Mouse (Mus musculus): ENCODE results near the gene Lrba.

Gene Lrba

DNA sequence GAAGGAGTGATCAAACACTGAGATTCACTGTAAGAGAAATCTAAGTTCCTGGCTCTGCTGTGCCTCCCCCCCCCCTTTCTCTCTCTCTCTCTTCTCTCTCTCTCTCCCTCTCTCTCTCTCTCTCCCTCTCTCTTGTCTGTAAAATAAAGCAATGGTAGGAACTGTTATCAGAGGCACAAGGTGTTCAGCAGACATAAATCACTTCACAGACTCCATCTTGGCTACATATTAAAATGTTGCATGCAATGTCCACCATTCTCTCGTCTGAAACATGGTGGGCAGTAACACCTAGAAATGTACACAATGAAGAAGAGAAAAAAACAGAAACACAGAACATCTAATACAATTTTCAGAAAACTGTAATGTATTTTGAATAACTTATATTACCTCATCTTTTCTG, 534.9 kb downstream of the Lrba start:
- peak; percentile 40 for DNase-seq (ENCODE audit: low read depth)

DNA sequence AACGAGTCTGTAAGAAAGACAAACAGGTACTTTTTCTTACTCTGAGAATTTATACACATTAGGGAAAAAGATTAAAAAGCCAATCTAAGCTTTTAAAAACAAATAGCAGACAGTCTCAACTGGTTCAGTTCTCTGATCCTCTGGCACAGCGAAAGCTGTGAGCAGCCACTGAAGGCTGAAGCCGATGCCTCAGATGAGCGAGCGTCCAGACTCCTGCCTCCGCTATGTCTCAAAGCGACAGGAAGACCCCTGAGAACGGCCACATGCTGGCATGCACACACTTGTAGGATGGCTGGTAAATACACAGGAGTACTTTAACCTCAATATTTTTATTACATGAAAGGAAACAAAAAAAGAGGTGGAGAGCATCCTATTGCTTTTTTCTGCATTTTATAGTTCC, 535.4 kb downstream of the Lrba start:
- DNase-seq (ENCODE audit: low read depth), result peak; percentile 37

DNA sequence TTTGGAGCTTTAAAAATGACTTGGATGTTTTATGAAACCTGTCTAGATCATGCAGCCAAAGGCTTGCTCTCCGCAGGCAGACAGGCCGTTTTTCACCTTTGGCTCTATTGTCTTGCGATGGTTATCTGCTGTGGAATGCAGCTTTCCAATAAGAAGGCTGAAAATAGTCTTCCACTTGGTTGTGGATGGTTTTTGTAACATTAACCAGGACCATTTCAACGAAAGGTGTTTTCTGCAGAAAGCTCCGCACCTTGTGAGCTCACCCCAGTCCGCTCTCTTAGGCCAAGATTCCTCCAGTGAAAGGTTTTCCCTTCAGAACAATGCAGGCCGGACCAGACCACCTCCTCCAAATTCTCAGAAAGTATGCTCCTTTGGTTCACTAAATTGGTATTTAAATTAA, 536.0 kb downstream of the Lrba start:
- DNase-seq (ENCODE audit: low read depth), result peak; percentile 11

GRCm38 (mm10) chr3:86761095-86762035, 536.9 kb downstream of the Lrba start:
- peak; percentile 91 for DNase-seq (ENCODE audit: low read depth)

- DNase-seq (ENCODE audit: low read depth), result no peak
These were observed 537.5 kb downstream of the Lrba start for GRCm38 (mm10) chr3:86762036-86762415.

DNA sequence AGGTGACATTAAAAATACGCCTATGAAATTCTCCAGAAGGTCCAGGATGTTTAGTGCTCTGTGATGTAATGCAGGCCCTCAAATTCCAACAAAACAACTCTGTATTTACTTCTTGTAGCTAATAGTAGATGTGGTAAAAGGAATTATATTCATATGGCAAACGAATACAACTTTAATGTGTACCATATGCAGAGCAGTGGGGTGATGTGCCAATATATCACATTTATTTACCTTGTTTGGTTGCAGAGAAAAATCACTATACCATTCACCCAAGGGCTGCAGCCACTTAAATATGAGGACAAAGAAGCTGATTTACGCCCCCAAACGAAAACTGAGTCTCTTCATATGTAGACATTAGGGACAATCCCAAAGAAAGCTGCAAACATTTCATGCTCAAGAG, 538.0 kb downstream of the Lrba start:
- DNase-seq (ENCODE audit: low read depth), result no peak

- DNase-seq (ENCODE audit: low read depth), result no peak
These were observed 544.1 kb downstream of the Lrba start for GRCm38 (mm10) chr3:86768553-86768952.

DNA sequence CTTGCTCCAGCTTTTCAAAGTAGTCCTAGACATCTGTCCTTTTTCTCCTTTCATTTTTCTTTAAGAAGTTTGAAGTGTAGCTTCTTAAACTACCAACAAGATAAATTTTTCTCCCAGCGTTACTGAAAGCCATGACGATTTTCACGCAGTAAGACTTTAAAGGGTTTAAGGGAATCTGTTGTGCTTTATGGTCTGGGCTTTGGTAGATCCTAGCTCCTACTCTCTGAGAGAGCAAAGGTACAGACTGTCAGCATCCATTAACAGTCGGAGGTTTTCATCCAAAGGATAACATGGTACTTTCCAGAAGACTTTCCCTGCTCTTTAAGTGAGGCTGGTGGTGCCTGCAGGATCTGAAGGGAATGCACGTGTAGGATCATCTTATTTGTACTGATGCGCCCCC, 544.5 kb downstream of the Lrba start:
- no peak for DNase-seq (ENCODE audit: low read depth)

GRCm38 (mm10) chr3:86774566-86775443, 550.3 kb downstream of the Lrba start:
- peak; percentile 43 for DNase-seq (ENCODE audit: low read depth)

- DNase-seq (ENCODE audit: low read depth), result no peak
These were observed 551.0 kb downstream of the Lrba start for GRCm38 (mm10) chr3:86775444-86775828.

DNA sequence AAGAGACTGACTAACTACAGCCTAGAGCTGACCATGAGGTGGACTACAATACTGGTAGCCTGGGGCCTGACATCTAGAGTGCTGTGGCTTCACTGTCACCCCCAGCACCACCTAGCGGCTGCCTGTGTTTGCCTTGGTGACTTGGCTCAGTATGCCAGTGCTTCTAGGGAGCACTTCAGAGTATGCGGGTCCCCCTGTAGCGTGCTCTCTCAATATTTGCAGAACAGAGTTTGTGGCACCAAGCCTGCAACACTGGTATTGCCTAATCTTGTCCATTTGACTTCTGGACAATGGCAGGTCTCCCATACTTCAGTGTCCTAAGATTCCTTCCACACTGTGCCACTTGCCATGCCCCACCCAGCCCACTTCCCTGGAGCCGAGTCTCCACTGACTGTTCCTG, 555.2 kb downstream of the Lrba start:
- no peak for DNase-seq (ENCODE audit: low read depth)

DNA sequence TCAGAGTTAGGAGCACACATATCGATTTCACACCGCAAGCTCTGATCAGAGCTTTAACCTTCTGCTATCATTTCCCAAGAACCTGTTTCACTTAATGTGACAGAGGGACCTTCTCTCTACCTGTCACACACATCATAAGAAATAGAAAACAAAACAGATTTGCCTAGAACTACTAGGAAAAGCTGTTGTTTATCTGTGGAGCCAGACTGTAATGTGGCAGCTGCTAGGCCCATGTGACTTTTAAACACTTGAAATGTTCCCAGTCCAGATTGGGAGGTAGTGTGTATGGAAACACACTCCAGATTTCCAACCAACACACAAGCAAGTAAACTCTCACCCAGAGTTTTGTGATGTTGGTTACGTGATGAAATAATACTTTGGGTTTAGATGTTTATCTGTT, 559.6 kb downstream of the Lrba start:
- no peak for DNase-seq (ENCODE audit: low read depth)

DNA sequence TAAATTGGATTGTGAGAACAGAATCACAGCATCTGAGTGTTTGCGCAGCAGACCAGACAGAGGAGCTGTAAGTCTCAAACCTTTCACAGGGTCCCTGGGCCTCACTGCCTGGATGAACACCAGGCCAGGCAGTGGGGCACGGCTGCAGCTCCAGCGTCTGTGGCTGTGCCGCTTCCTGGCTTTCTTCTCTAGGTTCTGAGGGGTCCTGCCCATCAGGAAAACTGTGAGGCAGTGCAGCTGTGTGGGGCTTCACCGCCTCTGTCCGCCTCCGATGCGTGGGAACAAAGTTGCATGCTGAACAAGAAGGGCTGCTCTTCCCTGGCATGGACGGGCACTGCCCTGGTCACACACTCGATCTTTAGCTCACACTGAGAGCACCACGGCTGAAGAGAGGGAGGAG, 560.5 kb downstream of the Lrba start:
- no peak for DNase-seq (ENCODE audit: low read depth)

GRCm38 (mm10) chr3:86786280-86786679, 561.8 kb downstream of the Lrba start:
- DNase-seq (ENCODE audit: low read depth), result peak; percentile 79

DNA sequence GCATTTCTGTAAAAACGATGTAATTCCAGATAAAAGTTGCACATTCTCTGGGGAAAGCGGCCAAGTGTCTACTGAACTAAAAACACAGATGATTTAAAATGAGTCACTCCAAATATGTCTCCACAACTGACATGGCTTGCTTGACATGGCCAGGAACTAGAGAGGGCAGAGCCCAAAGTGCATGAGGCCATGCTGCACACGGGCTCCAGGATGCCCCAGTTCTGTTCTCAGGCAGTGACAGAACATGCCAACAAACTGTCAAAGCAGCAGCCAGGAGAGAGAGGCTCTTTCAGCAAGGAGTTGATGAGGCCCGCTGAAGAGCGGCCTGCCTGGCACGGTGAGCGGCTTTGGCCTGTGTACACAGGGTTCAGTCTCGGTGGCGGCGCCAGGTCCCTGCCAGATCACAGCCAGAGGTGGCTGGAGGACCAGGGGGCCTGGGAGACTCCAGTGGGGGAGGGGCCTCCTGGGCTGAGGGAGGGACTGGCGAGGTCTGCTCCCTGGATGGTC, 562.4 kb downstream of the Lrba start:
- DNase-seq (ENCODE audit: low read depth), result peak; percentile 89

DNA sequence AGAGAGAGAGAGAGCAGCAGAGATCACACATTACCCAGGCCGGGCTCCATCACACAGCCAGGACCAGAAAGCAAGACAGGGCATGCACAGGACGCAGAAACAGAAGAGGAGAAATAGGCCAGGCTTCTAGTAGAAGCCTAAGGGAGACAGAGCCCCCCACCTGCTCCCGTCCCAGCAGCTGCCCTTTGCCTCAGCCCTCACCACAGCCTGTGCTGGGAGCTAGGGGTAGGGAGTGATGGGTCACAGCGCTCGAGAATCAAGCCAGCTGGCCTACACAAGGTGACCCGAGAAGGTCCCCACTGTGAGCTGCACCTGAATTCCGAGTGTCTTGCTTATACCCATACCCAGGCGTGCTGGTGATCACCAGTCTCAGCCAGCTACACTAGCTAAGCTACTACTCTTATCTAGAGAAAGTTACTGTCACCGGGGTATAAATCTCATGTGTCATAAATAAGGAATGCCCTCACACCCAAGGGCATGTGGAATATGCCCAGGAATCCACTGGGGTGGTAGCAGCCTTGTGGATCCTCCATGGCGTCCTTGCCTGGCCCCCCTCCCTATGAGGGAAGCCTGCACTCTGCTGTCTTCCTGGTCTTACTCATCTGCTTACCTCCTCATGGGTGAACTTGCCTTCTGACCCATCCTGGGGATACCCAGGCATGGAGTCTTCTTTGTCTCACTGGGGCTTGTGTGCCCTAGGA, 563.1 kb downstream of the Lrba start:
- DNase-seq (ENCODE audit: low read depth), result peak; percentile 32

GRCm38 (mm10) chr3:86788711-86789110, 564.2 kb downstream of the Lrba start:
- DNase-seq (ENCODE audit: low read depth), result peak; percentile 82

GRCm38 (mm10) chr3:86789752-86790151, 565.3 kb downstream of the Lrba start:
- no peak for DNase-seq (ENCODE audit: low read depth)

DNA sequence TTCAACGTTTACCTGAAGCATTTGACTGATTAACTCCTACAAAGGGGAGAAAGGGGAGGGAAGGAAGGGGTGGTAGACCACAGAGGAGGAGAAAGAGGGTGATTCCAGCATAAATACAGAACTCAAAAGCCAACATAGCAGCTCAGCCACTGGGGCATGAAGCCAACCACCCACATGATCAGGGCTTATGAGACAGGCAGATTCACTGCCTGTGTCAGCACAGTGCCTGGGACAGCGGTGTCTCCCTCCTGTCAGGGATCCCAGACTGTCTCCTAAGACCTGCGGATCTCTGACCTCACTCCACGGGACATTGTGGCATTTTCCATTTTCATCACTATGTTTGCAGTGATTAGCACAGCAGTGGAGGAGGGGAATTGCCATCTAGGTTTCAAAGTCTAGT, 568.8 kb downstream of the Lrba start:
- peak; percentile 67 for DNase-seq (ENCODE audit: low read depth)

DNA sequence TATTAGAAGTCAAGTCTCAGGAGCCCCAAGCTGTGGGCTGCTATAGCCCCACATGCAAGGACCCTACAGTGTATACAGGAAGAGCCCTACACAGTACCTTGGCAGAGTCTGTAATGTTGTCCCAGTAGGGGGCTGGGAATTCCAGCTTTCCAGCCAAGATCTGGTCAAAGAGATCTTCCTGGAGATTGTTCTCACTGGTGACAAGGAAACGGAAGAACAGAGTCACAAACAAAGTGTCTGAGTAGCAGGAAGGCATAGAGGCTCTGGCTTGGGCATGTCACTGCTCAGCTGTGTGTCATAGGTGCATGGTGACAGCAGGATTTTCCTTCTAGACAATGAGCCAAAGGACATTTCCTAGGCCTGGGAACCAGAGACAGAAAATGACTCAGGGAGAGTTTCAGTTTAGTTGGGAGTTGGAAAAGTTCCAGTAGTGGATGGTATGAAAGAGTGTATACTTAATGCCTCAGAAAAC, 569.3 kb downstream of the Lrba start:
- peak; percentile 68 for DNase-seq (ENCODE audit: low read depth)

DNA sequence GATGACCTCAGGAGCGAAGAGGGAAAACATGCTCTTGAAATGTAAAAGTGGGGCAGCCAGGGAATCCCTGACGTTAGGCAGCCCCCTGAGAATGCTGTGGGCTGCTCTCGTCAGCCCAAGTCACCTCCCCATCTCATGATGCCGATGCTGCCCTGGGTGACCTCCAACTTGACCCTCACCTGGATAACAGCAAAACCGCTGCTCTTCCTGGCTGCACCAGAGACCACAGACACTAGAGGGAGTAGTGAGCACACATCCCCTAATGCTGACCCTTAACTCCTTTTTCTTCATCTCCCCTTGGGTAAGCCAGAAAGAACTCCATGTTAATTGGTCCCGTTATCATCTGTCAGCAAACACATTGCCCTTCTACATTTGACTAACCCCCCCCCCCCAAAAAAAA, 572.2 kb downstream of the Lrba start:
- DNase-seq (ENCODE audit: low read depth), result peak; percentile 12

GRCm38 (mm10) chr3:86797871-86798460, 573.5 kb downstream of the Lrba start:
- no peak for DNase-seq (ENCODE audit: low read depth)
